Mouse (Mus musculus) gastrocnemius, postnatal 36 days (tissue): ENCODE measurements around the gene Cldn20. TPM values are rescaled to one million over a fixed set of nuclear protein-coding genes. Genes with fewer than 3 reads are reported as not detected.

Experiments used
- DNase-seq, 2 experiments: peaks; one replicate each; pipeline ENCODE4 v3.0.0; 2022
- intact Hi-C: fragments of 180-260 bp; cut with DNase I; formaldehyde crosslinking; loops from one replicate; pipeline ENCODE4 v1.15.1; 2025
- long read RNA-seq, 2 experiments: library from polyadenylated mRNA; stranded (forward); transcript quantifications; one replicate each; pipeline ENCODE4 v2.0.0; 2021
- total RNA-seq, 2 experiments: library from RNA; stranded (reverse); gene quantifications; 2 replicates each; pipeline ENCODE4 v1.2.3; 2021

Cldn20 gene
- total RNA-seq, result not detected
- long read RNA-seq, experiment 1, result 0 reads
- long read RNA-seq, experiment 2, result 0 reads

- intact Hi-C loops, result no loop called here
- DNase-seq, result no peak
Observed at GRCm38 (mm10) chr17:3532254-3532653, at the start of gene Cldn20. Cldn20 (plus strand) TSS chr17:3532554.

DNA sequence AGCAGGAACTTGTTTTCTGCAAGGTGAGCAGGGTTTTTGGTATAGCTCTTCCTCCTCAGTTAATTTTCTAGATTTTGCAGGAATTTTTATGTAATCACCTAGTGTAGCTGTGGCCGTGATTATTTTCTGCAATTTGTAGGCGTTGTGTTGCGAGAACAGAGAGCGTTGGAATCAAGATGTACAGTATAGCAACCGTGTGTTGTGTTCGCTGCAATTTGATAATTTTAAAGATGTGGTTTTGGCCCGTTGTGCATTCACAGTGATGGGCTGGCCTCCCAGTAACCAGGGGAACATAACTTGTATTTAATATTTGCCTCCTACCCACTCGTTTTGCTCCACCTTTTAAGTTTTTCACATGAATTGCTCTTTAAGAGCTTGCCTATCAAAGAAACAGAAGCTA lies 49.3 kb upstream of the Cldn20 start:
- intact Hi-C loops, result no loop called here
- no peak for DNase-seq

DNA sequence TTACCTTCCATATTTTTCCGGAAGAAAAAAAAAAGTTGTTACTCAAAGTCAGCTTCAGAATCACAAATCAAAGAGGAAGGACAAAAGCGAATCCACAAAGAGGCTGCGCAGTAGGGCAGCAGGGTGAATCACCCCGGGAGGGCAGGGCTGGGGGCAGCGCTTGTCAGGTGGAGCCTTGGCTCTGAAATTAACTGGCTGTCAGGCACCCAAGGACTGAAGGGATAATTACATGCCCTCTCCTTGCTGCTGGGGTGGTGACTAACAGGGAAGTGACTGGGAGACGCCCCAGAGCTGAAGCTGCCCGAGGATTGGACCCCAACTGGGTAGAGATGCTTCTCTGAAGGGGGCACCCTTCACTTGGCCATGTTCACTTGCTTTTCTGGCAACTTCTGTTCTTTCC lies 46.5 kb upstream of the Cldn20 start:
- DNase-seq, result no peak
- intact Hi-C loops, result no loop called here

- DNase-seq, result no peak
- intact Hi-C loops, result no loop called here
Observed at GRCm38 (mm10) chr17:3487211-3487610, 45.1 kb upstream of the Cldn20 start.

DNA sequence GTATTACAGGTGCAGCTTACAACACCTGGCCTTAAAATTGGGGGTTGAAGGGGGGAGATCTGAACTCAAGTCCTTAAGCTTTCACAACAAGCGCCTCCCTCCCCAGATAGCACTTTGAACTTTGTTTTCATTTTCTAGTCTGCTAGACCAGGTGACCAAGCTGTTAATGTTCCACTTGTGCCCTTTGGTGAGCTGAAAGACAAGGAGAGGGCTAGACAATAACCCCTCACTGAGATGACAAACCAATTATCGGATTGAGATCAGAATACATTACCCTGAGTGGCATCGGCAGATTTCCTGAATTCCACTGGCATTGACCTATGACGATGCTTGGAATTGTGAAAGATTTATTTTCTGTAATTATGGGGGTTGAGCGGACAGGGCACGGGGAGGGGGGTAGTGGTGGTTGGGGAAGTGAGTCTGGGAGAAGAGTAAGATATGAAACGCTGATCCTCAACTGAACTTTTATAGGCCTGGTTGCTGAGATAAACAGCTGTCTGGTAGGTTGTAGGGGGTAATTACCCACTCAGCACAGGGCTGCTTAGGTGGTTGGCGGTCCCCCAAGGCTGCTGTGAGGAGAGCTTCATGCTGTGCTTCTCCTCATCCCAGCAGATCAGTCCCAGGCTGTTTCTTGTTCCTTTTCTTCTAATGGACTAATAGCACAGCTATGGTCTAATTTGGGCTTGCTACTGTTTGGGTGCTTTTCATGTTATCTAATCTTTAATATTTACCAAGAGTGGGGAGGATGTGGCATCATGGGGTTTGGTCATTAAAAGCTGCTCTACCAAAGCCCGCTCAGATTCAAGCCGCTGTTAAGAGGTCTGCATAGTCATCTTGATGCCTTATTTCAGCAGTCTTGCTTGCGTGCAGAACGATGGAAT lies 44.4 kb upstream of the Cldn20 start:
- DNase-seq, result no peak

GRCm38 (mm10) chr17:3490216-3490895 lies 42.0 kb upstream of the Cldn20 start:
- intact Hi-C loops, result no loop called here
- DNase-seq, result no peak

More for the DNA sequence above, 44.4 kb upstream of the Cldn20 start:
- intact Hi-C loops, result no loop called here

DNA sequence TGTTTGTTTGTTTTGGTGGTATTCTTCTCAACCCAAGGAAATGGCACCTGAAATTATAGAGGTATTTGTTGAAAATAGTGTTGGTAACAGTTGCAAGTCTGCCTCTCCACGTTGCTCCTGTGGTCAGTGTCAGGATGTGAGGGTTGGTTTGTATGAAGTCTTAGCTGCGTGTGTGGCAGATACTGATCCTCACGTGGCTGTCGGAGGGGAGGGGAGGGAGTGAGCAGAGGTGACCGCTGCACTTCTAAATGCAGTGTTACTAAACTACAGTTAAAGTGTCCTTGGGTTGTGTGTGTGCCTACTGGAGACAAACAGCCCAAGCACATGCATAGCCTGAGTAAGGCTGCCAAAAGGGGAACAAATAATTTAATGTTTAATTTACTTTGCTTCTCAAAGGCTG lies 41.3 kb upstream of the Cldn20 start:
- intact Hi-C loops, result no loop called here

DNA sequence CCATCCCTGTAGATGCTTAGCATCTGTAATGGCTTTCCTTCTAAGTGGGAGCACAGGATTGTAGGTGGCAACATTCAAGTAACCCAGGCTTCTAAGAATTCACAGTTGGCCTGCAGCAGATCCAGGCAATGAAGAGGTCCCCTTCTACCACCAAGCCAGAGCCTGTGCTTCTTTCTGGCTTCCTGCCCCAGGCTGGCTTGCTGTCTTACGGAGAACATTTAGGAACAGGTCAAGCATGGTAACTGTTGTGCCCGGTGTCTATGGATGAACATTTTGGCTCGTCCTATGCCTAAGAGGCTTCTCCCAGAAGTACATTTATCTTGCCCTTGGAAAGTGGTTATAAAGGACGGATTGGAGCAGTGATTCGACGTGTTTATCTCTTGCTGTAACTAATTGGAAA lies 40.7 kb upstream of the Cldn20 start:
- no peak for DNase-seq
- intact Hi-C loops, result no loop called here

More for the DNA sequence above, 41.3 kb upstream of the Cldn20 start:
- no peak for DNase-seq

GRCm38 (mm10) chr17:3495576-3495975 lies 36.8 kb upstream of the Cldn20 start:
- DNase-seq, result no peak
- intact Hi-C loops, result no loop called here

GRCm38 (mm10) chr17:3496080-3496479 lies 36.3 kb upstream of the Cldn20 start:
- intact Hi-C loops, result no loop called here
- DNase-seq, result no peak

- no peak for DNase-seq
- intact Hi-C loops, result no loop called here
Observed at GRCm38 (mm10) chr17:3498086-3498485, 34.3 kb upstream of the Cldn20 start.

DNA sequence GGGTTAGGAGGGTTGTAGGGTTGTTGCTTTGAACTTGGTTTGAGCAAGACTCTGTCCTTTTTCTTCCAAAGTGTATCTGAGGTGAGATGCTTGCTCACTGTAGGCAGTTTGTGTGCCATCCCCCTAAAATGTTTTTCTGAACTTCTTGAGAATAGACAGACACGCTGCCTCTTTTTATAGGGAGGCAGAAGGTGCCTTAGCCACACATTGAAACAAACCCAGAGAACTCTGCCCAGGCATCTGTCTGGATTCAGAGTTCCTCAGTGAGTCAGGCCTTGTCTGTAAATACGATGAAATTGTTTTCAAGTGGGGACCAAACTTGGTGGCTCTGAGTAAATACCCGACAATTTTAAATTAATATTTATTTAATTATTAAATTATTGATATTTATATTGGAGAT lies 33.8 kb upstream of the Cldn20 start:
- no peak for DNase-seq

DNA sequence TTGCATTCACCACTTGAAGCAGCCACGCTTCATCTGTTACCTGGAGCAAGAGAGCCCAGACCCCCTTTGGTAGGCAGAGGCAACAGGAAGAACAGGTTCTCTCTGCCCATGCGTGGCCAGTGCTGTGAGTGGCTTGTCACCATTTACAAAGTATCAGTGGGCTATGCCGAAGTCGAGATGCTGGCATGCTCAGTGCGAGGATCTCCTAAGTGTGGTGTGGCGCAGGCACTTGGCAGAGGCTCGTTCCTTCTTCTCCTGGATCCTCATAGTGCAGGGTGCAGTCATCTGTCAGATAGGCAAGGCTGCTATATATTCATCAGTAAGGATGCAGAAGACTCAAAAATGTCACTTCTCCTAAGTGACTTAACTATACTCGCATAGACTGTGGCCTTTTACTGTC lies 32.9 kb upstream of the Cldn20 start:
- DNase-seq, result no peak
- intact Hi-C loops, result no loop called here

More for the DNA sequence above, 33.8 kb upstream of the Cldn20 start:
- intact Hi-C loops, result no loop called here

DNA sequence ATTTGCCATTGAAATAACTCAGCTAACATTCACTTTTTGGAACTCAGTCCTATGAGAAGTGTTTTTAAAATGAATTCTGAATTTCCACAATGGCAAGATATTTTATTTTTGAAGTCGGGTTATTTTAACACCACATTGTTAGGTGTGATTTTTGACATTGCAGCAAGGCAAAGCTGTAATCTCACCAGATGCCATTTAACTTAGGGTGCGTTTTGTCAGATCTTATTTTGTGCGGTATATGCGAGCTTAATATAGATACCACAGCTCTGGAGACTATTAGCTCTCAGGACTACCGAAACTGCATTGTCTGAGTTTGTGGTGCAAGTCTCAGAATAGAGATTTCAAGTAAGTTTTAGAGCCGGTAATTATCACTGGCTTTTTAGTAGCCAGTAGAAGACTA lies 32.3 kb upstream of the Cldn20 start:
- intact Hi-C loops, result loop anchor here (5.0 kb wide), 1 partner anchor 323 kb away; no protein-coding TSS in a partner anchor
- no peak for DNase-seq

- intact Hi-C loops, result loop anchor here (5.0 kb wide), 1 partner anchor 324 kb away; no protein-coding TSS in a partner anchor
- no peak for DNase-seq
Observed at GRCm38 (mm10) chr17:3500936-3501335, 31.4 kb upstream of the Cldn20 start.

- intact Hi-C loops, result loop anchor here (5.0 kb wide), 2 partner anchors 228 to 268 kb away; no protein-coding TSS in a partner anchor
- no peak for DNase-seq
Observed at GRCm38 (mm10) chr17:3505711-3506110, 26.6 kb upstream of the Cldn20 start.

GRCm38 (mm10) chr17:3506508-3506907 lies 25.8 kb upstream of the Cldn20 start:
- intact Hi-C loops, result loop anchor here (5.0 kb wide), 2 partner anchors 229 to 269 kb away; no protein-coding TSS in a partner anchor

GRCm38 (mm10) chr17:3509841-3510240 lies 22.5 kb upstream of the Cldn20 start:
- intact Hi-C loops, result loop anchor here (2.0 to 5.0 kb wide), 3 partner anchors 57 to 273 kb away; no protein-coding TSS in a partner anchor

More at GRCm38 (mm10) chr17:3506508-3506907, 25.8 kb upstream of the Cldn20 start:
- no peak for DNase-seq

GRCm38 (mm10) chr17:3514316-3514715 lies 18.0 kb upstream of the Cldn20 start:
- intact Hi-C loops, result no loop called here
- no peak for DNase-seq

More at GRCm38 (mm10) chr17:3509841-3510240, 22.5 kb upstream of the Cldn20 start:
- peak; percentile 27 to 37 for DNase-seq

DNA sequence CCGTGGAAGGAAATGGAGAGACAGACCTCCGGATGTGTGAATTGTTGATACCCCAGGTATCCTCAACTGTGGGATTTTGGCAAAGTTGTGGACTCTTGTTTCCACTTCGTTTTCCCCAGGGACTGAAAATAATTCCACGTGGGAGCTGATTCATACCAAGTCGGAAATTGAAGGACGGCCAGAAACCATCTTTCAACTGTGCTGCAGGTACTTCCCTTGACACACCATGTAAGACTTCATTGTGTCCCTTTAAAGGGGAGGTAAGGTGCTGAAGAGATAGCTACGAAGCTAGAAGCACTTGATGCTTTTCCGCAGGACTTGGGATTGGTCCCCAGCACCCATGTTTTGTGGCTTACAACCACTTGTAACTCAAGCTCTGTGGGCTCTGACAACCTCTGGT lies 16.5 kb upstream of the Cldn20 start:
- intact Hi-C loops, result no loop called here
- DNase-seq, result no peak

DNA sequence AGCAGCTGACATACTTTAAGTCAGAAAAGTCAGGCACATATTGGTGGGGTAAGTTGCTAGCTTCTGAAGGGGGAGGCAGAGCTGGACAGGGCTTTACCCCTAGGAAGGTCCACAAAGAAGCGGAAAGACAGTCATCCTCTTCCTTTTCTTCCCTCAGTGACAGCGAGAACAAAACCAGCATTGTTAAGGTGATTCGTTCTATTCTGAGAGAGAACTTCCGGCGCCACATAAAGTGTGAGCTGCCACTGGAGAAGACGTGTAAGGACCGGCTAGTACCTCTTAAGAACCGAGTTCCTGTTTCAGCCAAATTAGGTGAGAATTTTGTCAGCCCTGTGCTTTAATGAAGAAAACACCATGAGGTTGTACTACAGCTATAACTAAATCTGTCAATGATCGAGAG lies 15.9 kb upstream of the Cldn20 start:
- intact Hi-C loops, result no loop called here
- no peak for DNase-seq
